Mouse (Mus musculus) CH12.LX (cell line): ENCODE measurements around the gene Entpd2. TPM values are rescaled to one million over a fixed set of nuclear protein-coding genes. Genes with fewer than 3 reads are reported as not detected.

Experiments
- DNase-seq: peaks from one replicate; pipeline ENCODE4 v3.0.0-alpha.2; 2013; ENCODE audit errors: extremely low read depth
- H3K27ac ChIP-seq: 2 replicates; pipeline ENCODE4 v1.5.1; 2012; ENCODE audit warnings: low read depth, mild to moderate bottlenecking, control low read depth, moderate library complexity; ENCODE audit not compliant: insufficient read depth
- H3K27me3 ChIP-seq: replicated peaks from 2 replicates; pipeline ENCODE3; 2012; ENCODE audit warnings: inconsistent platforms
- H3K36me3 ChIP-seq, 2 experiments: replicated peaks in 1 of 2; 2 replicates each; pipeline versions ENCODE3 to v1.6.1; 2012; ENCODE audit warnings: inconsistent platforms in 1 of 2, low read length in 1 of 2, mild to moderate bottlenecking in 1 of 2, mixed read lengths in 1 of 2, moderate library complexity in 1 of 2; ENCODE audit not compliant: control insufficient read depth in 1 of 2, insufficient read depth in 1 of 2
- H3K4me1 ChIP-seq, 2 experiments: 2 replicates each; pipeline ENCODE4 v1.6.1; 2012; ENCODE audit warnings: inconsistent platforms in 1 of 2, moderate library complexity in 1 of 2; ENCODE audit not compliant: insufficient read depth in 2 of 2, control insufficient read depth in 1 of 2
- H3K4me2 ChIP-seq: 2 replicates; pipeline ENCODE4 v1.6.1; 2012; ENCODE audit warnings: low read depth, mild to moderate bottlenecking, control low read depth; ENCODE audit not compliant: poor library complexity, insufficient read depth, severe bottlenecking
- H3K4me3 ChIP-seq, 3 experiments: fragments of 150-350 bp in 1 of 3; sonication (generic) in 1 of 3; replicated peaks in 1 of 3; 2 replicates each; pipeline versions ENCODE3 to v1.5.1; 2011 to 2012; ENCODE audit warnings: low read depth in 2 of 3, low read length in 2 of 3, mild to moderate bottlenecking in 2 of 3, moderate library complexity in 2 of 3, control low read depth in 1 of 3, improper control_type of control experiment in 1 of 3, inconsistent platforms in 1 of 3, mixed read lengths in 1 of 3; ENCODE audit not compliant: poor library complexity in 1 of 3
- H3K79me2 ChIP-seq: replicated peaks from 2 replicates; pipeline ENCODE4 v1.6.1; 2012; ENCODE audit warnings: mild to moderate bottlenecking, moderate library complexity; ENCODE audit not compliant: control insufficient read depth, poor library complexity, insufficient read depth, severe bottlenecking; ENCODE audit errors: extremely low read depth
- H3K9ac ChIP-seq: 2 replicates; pipeline ENCODE4 v1.6.1; 2012; ENCODE audit warnings: low read depth, mild to moderate bottlenecking, control low read depth, moderate library complexity; ENCODE audit not compliant: insufficient read depth
- H3K9me3 ChIP-seq: replicated peaks from 2 replicates; pipeline ENCODE3; 2012; ENCODE audit warnings: low read length, inconsistent platforms, mixed read lengths
- CTCF ChIP-seq, 2 experiments: IDR thresholded peaks in 1 of 2; conservative IDR thresholded peaks in 1 of 2; 2 replicates each; pipeline ENCODE4 v1.5.1; 2011 to 2012; ENCODE audit warnings: low read depth in 2 of 2, low read length in 2 of 2, improper control_type of control experiment in 1 of 2, inconsistent platforms in 1 of 2, mild to moderate bottlenecking in 1 of 2, moderate library complexity in 1 of 2
- E2F4 ChIP-seq: IDR thresholded peaks from 2 replicates; pipeline ENCODE4 v1.6.1; 2011; ENCODE audit warnings: low read depth, low read length, improper control_type of control experiment; ENCODE audit not compliant: insufficient replicate concordance
- ELF1 ChIP-seq: IDR thresholded peaks from 2 replicates; pipeline ENCODE4 v1.6.1; 2014; ENCODE audit warnings: low read depth, mild to moderate bottlenecking, inconsistent platforms, low read length, improper control_type of control experiment
- JUND ChIP-seq: conservative IDR thresholded peaks from 2 replicates; pipeline ENCODE4 v1.6.1; 2011; ENCODE audit warnings: low read depth, low read length, improper control_type of control experiment
- MAX ChIP-seq: IDR thresholded peaks from 2 replicates; pipeline ENCODE4 v1.6.1; 2011; ENCODE audit warnings: low read length, improper control_type of control experiment
- MEF2A ChIP-seq: IDR thresholded peaks from 2 replicates; pipeline ENCODE4 v1.6.1; 2014; ENCODE audit warnings: low read depth, mild to moderate bottlenecking, inconsistent platforms, low read length, improper control_type of control experiment, borderline replicate concordance
- MXI1 ChIP-seq: IDR thresholded peaks from 2 replicates; pipeline ENCODE4 v1.6.1; 2011; ENCODE audit warnings: mild to moderate bottlenecking, low read depth, low read length, improper control_type of control experiment
- MYC ChIP-seq: IDR thresholded peaks from 2 replicates; pipeline ENCODE4 v1.6.1; 2011; ENCODE audit warnings: low read depth, mild to moderate bottlenecking, improper control_type of control experiment, low read length
- NRF1 ChIP-seq: IDR thresholded peaks from 2 replicates; pipeline ENCODE4 v1.6.1; 2014; ENCODE audit warnings: low read depth, mild to moderate bottlenecking, inconsistent platforms, low read length, improper control_type of control experiment, moderate library complexity
- SIN3A ChIP-seq: IDR thresholded peaks from 2 replicates; pipeline ENCODE4 v1.6.1; 2012; ENCODE audit warnings: low read length, improper control_type of control experiment, inconsistent platforms
- TCF12 ChIP-seq: IDR thresholded peaks from 2 replicates; pipeline ENCODE4 v1.6.1; 2014; ENCODE audit warnings: low read depth, mild to moderate bottlenecking, inconsistent platforms, low read length, improper control_type of control experiment
- USF2 ChIP-seq: conservative IDR thresholded peaks from 2 replicates; pipeline ENCODE4 v1.6.1; 2011; ENCODE audit warnings: low read depth, low read length, improper control_type of control experiment
- ZKSCAN1 ChIP-seq: IDR thresholded peaks from 2 replicates; pipeline ENCODE4 v1.6.1; 2012; ENCODE audit warnings: low read depth, inconsistent platforms, low read length, improper control_type of control experiment, borderline replicate concordance
- dilution Hi-C: fragments of 300-500 bp; cut with MboI; formaldehyde crosslinking; loops from 2 replicates; pipeline ENCODE4 v1.14.3; 2020; ENCODE audit warnings: low sequenced_read_pairs; ENCODE audit not compliant: extremely low pct_unique_long_range_greater_than_20kb, extremely low pct_ligation_motif_present
- in situ Hi-C: fragments of 300-500 bp; cut with MboI; formaldehyde crosslinking; loops from 3 replicates; pipeline ENCODE4 v1.14.3; 2019; ENCODE audit warnings: low sequenced_read_pairs, low pct_ligation_motif_present, low pct_unique_long_range_greater_than_20kb, mixed read lengths
- polyA plus RNA-seq: library from polyadenylated mRNA; unstranded; fragments of >175 nt; gene quantifications from 2 replicates; pipeline ENCODE4 v1.2.1, GENCODE M21; 2012; ENCODE audit warnings: low read depth; ENCODE audit not compliant: insufficient read length
- total RNA-seq, 2 experiments: library from RNA; depleted of rRNA; stranded (reverse); fragments of 300-350 nt in 1 of 2; fragments of >200 nt in 1 of 2; gene quantifications; 2 replicates each; pipeline ENCODE4 v1.2.3; 2012 to 2014

The Entpd2 gene
- total and polyA plus RNA-seq, 3 experiments: not detected

DNA sequence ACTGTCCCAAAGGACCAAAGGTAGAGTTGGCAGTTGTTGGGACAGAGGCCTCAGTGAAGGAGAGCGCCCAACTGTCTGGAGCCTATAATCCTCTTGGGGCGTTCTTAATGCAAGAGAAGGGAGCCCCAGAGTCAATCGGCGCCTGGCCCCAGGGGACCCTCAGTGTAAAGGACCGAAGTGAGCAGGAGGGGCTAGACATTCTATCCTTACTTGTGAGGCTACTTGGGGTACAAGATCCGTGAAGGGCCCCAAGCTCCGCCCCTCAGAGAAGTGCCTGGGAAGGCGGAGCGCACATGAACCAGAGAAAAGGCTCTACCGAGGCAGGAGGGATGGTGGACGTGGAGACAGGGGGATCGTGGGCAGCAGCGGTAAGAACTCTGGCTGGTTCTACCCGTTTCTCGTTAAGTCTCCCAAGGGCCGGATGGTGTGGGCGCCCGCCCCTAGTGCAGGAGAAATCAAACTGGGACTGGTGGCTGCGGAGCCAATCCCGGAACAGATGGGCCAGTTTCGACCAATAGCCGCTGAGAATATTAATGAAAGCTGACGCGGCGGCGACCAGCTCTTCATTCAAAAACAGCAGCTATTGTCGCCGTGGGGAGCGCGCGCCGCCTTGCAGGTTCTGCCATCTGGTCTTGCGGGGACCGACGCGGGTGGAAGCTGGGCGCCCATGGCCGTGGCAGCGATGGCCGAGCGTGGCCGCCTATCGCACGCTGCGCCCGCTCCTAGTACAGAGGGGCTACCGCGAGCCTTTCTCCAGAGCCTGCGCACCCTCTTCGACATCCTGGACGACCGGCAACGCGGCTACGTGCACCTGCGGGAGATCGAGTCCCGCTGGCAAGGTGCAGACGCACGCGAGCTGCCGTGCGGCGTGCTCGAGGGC is 23.7 kb upstream of the Entpd2 start, which contains the start of gene Sapcd2 (continued):
- TF ChIP-seq JUND (no peak), CTCF (conservative IDR thresholded peaks at IDR 0.05 in 1 of 2, IDR thresholded peaks at IDR 0.05 in 1 of 2; ENCODE audit: low read depth in 2 of 2, low read length in 2 of 2) (no peak), ZKSCAN1 (no peak), USF2 (no peak), MEF2A (peak; percentile 50; the same call in 1 of the 2 replicates), MAX (peak; percentile 80), TCF12 (peak; percentile 78; the same call in 1 of the 2 replicates), MYC (peak; percentile 43; the same call in 1 of the 2 replicates)

DNA sequence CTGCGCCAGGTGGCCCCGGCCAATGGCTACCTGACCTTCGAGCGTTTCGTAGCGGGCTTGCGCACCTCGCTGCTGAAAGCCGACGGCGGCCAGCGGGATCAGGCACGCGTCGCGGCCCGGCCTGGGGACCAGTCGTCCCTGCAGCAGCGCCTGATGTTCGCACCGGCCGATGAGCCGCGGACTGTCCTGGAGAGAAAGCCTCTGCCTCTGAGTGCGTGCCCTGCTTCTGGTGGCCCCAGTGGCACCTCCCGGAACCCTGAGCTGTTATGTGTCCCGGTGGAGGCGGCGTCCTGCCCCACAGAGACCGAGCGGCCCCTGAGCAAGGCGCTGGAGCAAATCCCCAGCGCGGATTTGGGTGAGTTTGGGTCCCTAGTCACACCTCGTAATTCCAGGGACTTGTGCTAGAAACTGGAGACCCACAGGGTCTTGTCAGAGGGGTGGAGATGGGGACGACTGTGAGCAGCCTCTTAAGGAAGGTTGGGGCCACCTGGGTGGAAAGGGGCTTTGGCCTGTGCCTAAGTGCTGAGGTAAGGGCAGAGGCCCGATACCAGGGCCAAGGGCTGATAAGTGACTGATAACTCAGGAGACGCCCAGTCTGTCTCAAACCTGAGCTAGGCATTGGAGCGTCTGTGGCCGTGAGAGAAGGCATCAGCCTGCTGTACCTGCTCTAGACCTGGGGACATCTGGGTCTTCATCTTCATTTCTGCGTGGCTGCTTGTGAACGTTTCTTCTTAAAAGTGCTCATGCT is 22.9 kb upstream of the Entpd2 start:
- Histone ChIP-seq H3K79me2 (no peaks in the 10 kb centered on the region), H3K4me2 (peak overlapping the region; percentile 86), H3K27me3 (peaks cover 19% of the 10 kb centered on the region), H3K4me1 (peaks cover 16% of the 10 kb centered on the region in 2 experiments), H3K4me3 (peak overlapping the region; percentile 68 to 92 (median 75)), H3K27ac (peak overlapping the region; percentile 24; the same call in 1 of the 2 replicates), H3K9me3 (no peaks in the 10 kb centered on the region), H3K9ac (peak overlapping the region; percentile 17; the same call in 1 of the 2 replicates), H3K36me3 (peaks cover 20 to 36% of the 10 kb centered on the region in 2 experiments)
- DNase-seq: peak; percentile 20
- dilution Hi-C loops: no loop called here
- no peak; the same call in 1 of the 2 replicates for TF ChIP-seq MXI1
- TF ChIP-seq SIN3A: peak; percentile 17; the same call in 1 of the 2 replicates
- no peak for TF ChIP-seq NRF1
- in situ Hi-C loops: no loop called here

GRCm38 (mm10) chr2:25373431-25373830 is 22.2 kb upstream of the Entpd2 start:
- no peaks in the 10 kb centered on the region for H3K9me3 ChIP-seq
- H3K9ac ChIP-seq: peak overlapping the region; percentile 17; the same call in 1 of the 2 replicates
- H3K4me3 ChIP-seq: peak overlapping the region; percentile 68 to 92 (median 75)
- in situ Hi-C loops (no loop called here), dilution Hi-C loops (no loop called here)
- H3K4me1 ChIP-seq: peaks cover 14 to 16% of the 10 kb centered on the region in 2 experiments
- peak overlapping the region; percentile 86 for H3K4me2 ChIP-seq
- peaks cover 23 to 43% of the 10 kb centered on the region in 2 experiments for H3K36me3 ChIP-seq
- H3K79me2 ChIP-seq: no peaks in the 10 kb centered on the region
- H3K27me3 ChIP-seq: peaks cover 14% of the 10 kb centered on the region
- peak; percentile 52 for DNase-seq
- no peak overlapping the region for H3K27ac ChIP-seq
- TF ChIP-seq ELF1 (0 out of 2 replicates have a peak, but pooled peaks have one; percentile 5), ZKSCAN1 (no peak), E2F4 (no peak)
